Mouse (Mus musculus) forebrain, embryonic 13.5 days (tissue): Measurements from ENCODE around the gene Pmf1. TPM values are rescaled to one million over a fixed set of nuclear protein-coding genes. Genes with fewer than 3 reads are reported as not detected.

Source experiments
- ATAC-seq: fragments of 200-750 bp; cut with Nextera tagmentation; 2 replicates; pipeline ENCODE4 v1.8.0; 2017
- H3K27ac ChIP-seq: fragments of 300-500 bp; sonication (generic); 2 replicates; pipeline ENCODE4 v1.5.1; 2015; ENCODE audit warnings: inconsistent platforms, mild to moderate bottlenecking, moderate library complexity
- H3K27me3 ChIP-seq: fragments of 300-500 bp; sonication (generic); 2 replicates; pipeline ENCODE4 v1.6.1; 2015; ENCODE audit warnings: mild to moderate bottlenecking, inconsistent platforms
- H3K36me3 ChIP-seq: fragments of 300-500 bp; sonication (generic); 2 replicates; pipeline ENCODE4 v1.6.1; 2015; ENCODE audit warnings: mild to moderate bottlenecking, inconsistent platforms; ENCODE audit not compliant: poor library complexity, severe bottlenecking
- H3K4me1 ChIP-seq: fragments of 300-500 bp; sonication (generic); 2 replicates; pipeline ENCODE4 v1.6.1; 2015; ENCODE audit warnings: inconsistent platforms
- H3K4me2 ChIP-seq: fragments of 300-500 bp; sonication (generic); 2 replicates; pipeline ENCODE4 v1.6.1; 2015; ENCODE audit warnings: inconsistent platforms, mild to moderate bottlenecking, moderate library complexity
- H3K4me3 ChIP-seq: fragments of 300-500 bp; sonication (generic); 2 replicates; pipeline ENCODE4 v1.5.1; 2015; ENCODE audit warnings: mild to moderate bottlenecking, inconsistent platforms
- H3K9ac ChIP-seq: fragments of 300-500 bp; sonication (generic); 2 replicates; pipeline ENCODE4 v1.6.1; 2015; ENCODE audit warnings: mild to moderate bottlenecking, inconsistent platforms
- H3K9me3 ChIP-seq: fragments of 300-500 bp; sonication (generic); replicated peaks from 2 replicates; pipeline ENCODE4 v1.6.1; 2016; ENCODE audit warnings: inconsistent platforms
- WGBS: fragments of 180-500 bp; shearing (Covaris S2); methylation state at CpG from one replicate; pipeline ENCODE4 v1.1.7; 2015; 5-methylcytosine and 5-hydroxymethylcytosine counted together
- microRNA-seq: library from miRNA; unstranded; fragments of <30 nt; microRNA quantifications from one replicate; pipeline ENCODE4, GENCODE M21; 2016
- polyA plus RNA-seq: library from polyadenylated mRNA; unstranded; fragments of >200 nt; fragmentation: Nextera tagmentation; extraction: Ambion mirVana; gene quantifications from 2 replicates; pipeline ENCODE4 v1.2.1, GENCODE M21; 2015

Pmf1 gene
- polyA plus RNA-seq, 1 experiment from 2014 or later: 107 TPM

GRCm38 (mm10) chr3:88361612-88362313, 48.4 kb downstream of the Pmf1 start:
- Histone ChIP-seq H3K27ac (no peak overlapping the region), H3K27me3 (peaks cover 16% of the 10 kb centered on the region), H3K36me3 (peaks cover 70% of the 10 kb centered on the region), H3K4me1 (peaks cover 20% of the 10 kb centered on the region), H3K9me3 (no peaks in the 10 kb centered on the region), H3K4me2 (no peak overlapping the region), H3K4me3 (no peak overlapping the region), H3K9ac (no peak overlapping the region)
- ATAC-seq: no peak
- 91% methylated on average over 2 of the region's 2 CpGs for WGBS

GRCm38 (mm10) chr3:88361096-88361495, 49.0 kb downstream of the Pmf1 start:
- ATAC-seq: no peak
- Histone ChIP-seq H3K4me3 (no peak overlapping the region), H3K4me1 (peaks cover 20% of the 10 kb centered on the region), H3K4me2 (no peak overlapping the region), H3K9me3 (no peaks in the 10 kb centered on the region), H3K27ac (no peak overlapping the region), H3K9ac (no peak overlapping the region), H3K36me3 (peaks cover 77% of the 10 kb centered on the region), H3K27me3 (peaks cover 15% of the 10 kb centered on the region)
- WGBS: 84% methylated on average over 6 of the region's 6 CpGs

GRCm38 (mm10) chr3:88359989-88360388, 50.1 kb downstream of the Pmf1 start:
- Histone ChIP-seq H3K36me3 (peaks cover 88% of the 10 kb centered on the region), H3K4me2 (no peak overlapping the region), H3K27me3 (peaks cover 4% of the 10 kb centered on the region; the same call in 1 of the 2 replicates), H3K9ac (no peak overlapping the region; the same call in 1 of the 2 replicates), H3K27ac (no peak overlapping the region), H3K9me3 (no peaks in the 10 kb centered on the region), H3K4me3 (no peak overlapping the region), H3K4me1 (peaks cover 15% of the 10 kb centered on the region)
- ATAC-seq: no peak
- 67% methylated on average over 3 of the region's 3 CpGs for WGBS

GRCm38 (mm10) chr3:88359584-88359983, 50.5 kb downstream of the Pmf1 start:
- no peak overlapping the region for H3K4me2 ChIP-seq
- no peak overlapping the region for H3K27ac ChIP-seq
- ATAC-seq: no peak
- H3K4me3 ChIP-seq: no peak overlapping the region
- no peaks in the 10 kb centered on the region; the same call in 1 of the 2 replicates for H3K27me3 ChIP-seq
- H3K9me3 ChIP-seq: no peaks in the 10 kb centered on the region
- peaks cover 12% of the 10 kb centered on the region for H3K4me1 ChIP-seq
- H3K36me3 ChIP-seq: peaks cover 92% of the 10 kb centered on the region
- 78% methylated on average over 5 of the region's 5 CpGs for WGBS
- no peak overlapping the region; the same call in 1 of the 2 replicates for H3K9ac ChIP-seq

GRCm38 (mm10) chr3:88354396-88355165, 55.5 kb downstream of the Pmf1 start:
- WGBS: 95% methylated on average over 8 of the region's 8 CpGs
- no peak for ATAC-seq
- no peak overlapping the region for H3K27ac ChIP-seq
- no peaks in the 10 kb centered on the region for H3K9me3 ChIP-seq
- H3K9ac ChIP-seq: no peak overlapping the region
- no peak overlapping the region for H3K4me2 ChIP-seq
- H3K27me3 ChIP-seq: no peaks in the 10 kb centered on the region
- no peak overlapping the region for H3K4me3 ChIP-seq
- no peaks in the 10 kb centered on the region for H3K4me1 ChIP-seq
- peaks cover 100% of the 10 kb centered on the region for H3K36me3 ChIP-seq

- Histone ChIP-seq H3K27ac (no peak overlapping the region), H3K9ac (no peak overlapping the region), H3K36me3 (peaks cover 100% of the 10 kb centered on the region), H3K4me3 (no peak overlapping the region), H3K9me3 (no peaks in the 10 kb centered on the region), H3K4me2 (no peak overlapping the region), H3K4me1 (no peaks in the 10 kb centered on the region), H3K27me3 (no peaks in the 10 kb centered on the region)
- 93% methylated on average over 9 of the region's 9 CpGs for WGBS
- no peak for ATAC-seq
These were observed 57.2 kb downstream of the Pmf1 start for GRCm38 (mm10) chr3:88352907-88353306.

- Histone ChIP-seq H3K36me3 (peaks cover 100% of the 10 kb centered on the region), H3K27ac (no peak overlapping the region)
- no peak for ATAC-seq
These were observed 59.4 kb downstream of the Pmf1 start for GRCm38 (mm10) chr3:88350732-88351131.

More at GRCm38 (mm10) chr3:88350732-88351131, 59.4 kb downstream of the Pmf1 start:
- WGBS: 96% methylated on average over 13 of the region's 13 CpGs
- H3K9ac ChIP-seq: no peak overlapping the region
- no peaks in the 10 kb centered on the region for H3K27me3 ChIP-seq
- no peak overlapping the region for H3K4me3 ChIP-seq
- H3K4me2 ChIP-seq: no peak overlapping the region
- H3K4me1 ChIP-seq: no peaks in the 10 kb centered on the region
- H3K9me3 ChIP-seq: no peaks in the 10 kb centered on the region

Small RNA genes within 50 kb of the gene (microRNA-seq; reads per million reads assigned to microRNA genes)
- not detected for gene Mir7011

Other genes with a start within 250 kb of the Pmf1 start
- 0.18 and 0.26 TPM in 2 replicates for gene Rhbg, start 155.6 kb downstream of the Pmf1 start, polyA plus RNA-seq
- 0.31 TPM in 1 of 2 replicates, not detected in the other for gene Gm38392, start 123.1 kb downstream of the Pmf1 start, polyA plus RNA-seq
- 11.9 and 12.3 TPM in 2 replicates for gene Tsacc, start 113.3 kb downstream of the Pmf1 start, polyA plus RNA-seq
- gene Cct3, start 113.2 kb downstream of the Pmf1 start, polyA plus RNA-seq: 612 and 636 TPM in 2 replicates
- 82.5 and 100 TPM in 2 replicates for gene Glmp, start 85.3 kb downstream of the Pmf1 start, polyA plus RNA-seq
- 2.4 and 3.0 TPM in 2 replicates for gene Tmem79, start 74.2 kb downstream of the Pmf1 start, polyA plus RNA-seq
- 62.6 and 64.0 TPM in 2 replicates for gene Smg5, start 74.1 kb downstream of the Pmf1 start, polyA plus RNA-seq
- gene Paqr6, start 45.7 kb downstream of the Pmf1 start, polyA plus RNA-seq: 0.81 and 1.0 TPM in 2 replicates
- gene Bglap3, start 37.6 kb downstream of the Pmf1 start, polyA plus RNA-seq: not detected in 2 replicates
- gene Bglap2, start 31.6 kb downstream of the Pmf1 start, polyA plus RNA-seq: not detected in 2 replicates
- gene Bglap, start 25.9 kb downstream of the Pmf1 start, polyA plus RNA-seq: 0.54 TPM in 1 of 2 replicates, not detected in the other
- gene Slc25a44, start 14.8 kb upstream of the Pmf1 start, polyA plus RNA-seq: 23.0 and 26.2 TPM in 2 replicates
- gene Sema4a, start 50.9 kb upstream of the Pmf1 start, polyA plus RNA-seq: 13.7 and 16.7 TPM in 2 replicates
- gene Lmna, start 99.6 kb upstream of the Pmf1 start, polyA plus RNA-seq: 12.1 and 15.5 TPM in 2 replicates
- 51.5 and 52.6 TPM in 2 replicates for gene Mex3a, start 122.1 kb upstream of the Pmf1 start, polyA plus RNA-seq
- not detected in 2 replicates for gene Rab25, start 138.0 kb upstream of the Pmf1 start, polyA plus RNA-seq
- 170 and 180 TPM in 2 replicates for gene Lamtor2, start 142.7 kb upstream of the Pmf1 start, polyA plus RNA-seq
- 43.5 and 47.5 TPM in 2 replicates for gene Ubqln4, start 143.4 kb upstream of the Pmf1 start, polyA plus RNA-seq
- gene Ssr2, start 165.5 kb upstream of the Pmf1 start, polyA plus RNA-seq: 139 and 143 TPM in 2 replicates
- gene Arhgef2, start 195.6 kb upstream of the Pmf1 start, polyA plus RNA-seq: 151 and 162 TPM in 2 replicates
- not detected in 2 replicates for gene Rxfp4, start 242.8 kb upstream of the Pmf1 start, polyA plus RNA-seq